Mouse (Mus musculus): ENCODE results near the gene Cpne4. TPM values are rescaled to one million over a fixed set of nuclear protein-coding genes. Genes with fewer than 3 reads are reported as not detected.

The Cpne4 gene
- polyA plus RNA-seq, 2 experiments = 0.19 to 0.22 TPM

- no peak overlapping the region for H3K9ac ChIP-seq (ENCODE audit: low read depth, low read length, severe bottlenecking)
- H3K36me3 ChIP-seq (ENCODE audit: control insufficient read depth, insufficient read depth, low read length) = no peaks in the 10 kb centered on the region
- H3K4me3 ChIP-seq (replicated peaks; ENCODE audit: low read length) = no peak overlapping the region
- no peak for ATAC-seq (ENCODE audit: low FRiP score, low read depth)
- WGBS = 55% methylated on average over 1 of the region's 1 CpGs
- no peak overlapping the region for H3K27ac ChIP-seq (replicated peaks; ENCODE audit: low read depth, low read length)
- no peaks in the 10 kb centered on the region for H3K27me3 ChIP-seq (ENCODE audit: control insufficient read depth, insufficient read depth, low read length)
- no peaks in the 10 kb centered on the region for H3K4me1 ChIP-seq (ENCODE audit: control insufficient read depth, insufficient read depth, low read length)
- no peak overlapping the region for H3K4me2 ChIP-seq (replicated peaks; ENCODE audit: low read depth, low read length, severe bottlenecking)
- DNase-seq (ENCODE audit: low spot score) = no peak
- no peak for TF ChIP-seq POLR2A (IDR thresholded peaks at IDR 0.05; ENCODE audit: borderline replicate concordance, extremely low read depth, insufficient read depth, insufficient read length)
- no peaks in the 10 kb centered on the region for H3K9me3 ChIP-seq (ENCODE audit: control insufficient read depth, low read length)
Measured at GRCm38 (mm10) chr9:104837931-104838330, 290.8 kb downstream of the Cpne4 start.

DNA sequence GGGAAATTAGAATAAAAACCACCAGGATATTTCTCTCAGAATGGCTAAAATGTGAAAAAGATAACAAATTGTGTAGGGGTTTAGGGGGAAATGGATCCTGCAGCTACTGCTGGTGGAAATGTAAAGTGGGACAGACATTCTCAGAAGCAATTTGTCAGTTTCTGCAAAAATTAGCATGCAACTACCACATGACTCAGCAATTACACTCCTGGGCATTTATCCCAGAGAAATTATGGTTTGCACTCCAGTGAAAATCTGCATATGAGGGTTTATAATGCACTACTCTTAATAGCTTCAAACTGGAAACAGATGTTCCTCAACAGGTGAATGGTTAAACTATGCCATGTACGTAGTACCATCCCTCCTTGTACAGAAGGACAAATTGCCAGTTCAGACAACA lies 294.2 kb downstream of the Cpne4 start:
- H3K9me3 ChIP-seq (ENCODE audit: control insufficient read depth, low read length) = no peaks in the 10 kb centered on the region
- H3K4me1 ChIP-seq (ENCODE audit: control insufficient read depth, insufficient read depth, low read length) = no peaks in the 10 kb centered on the region
- ATAC-seq (ENCODE audit: low FRiP score, low read depth) = no peak
- H3K4me2 ChIP-seq (replicated peaks; ENCODE audit: low read depth, low read length, severe bottlenecking) = no peak overlapping the region
- 33% methylated on average over 1 of the region's 1 CpGs for whole genome bisulfite sequencing
- TF ChIP-seq POLR2A (IDR thresholded peaks at IDR 0.05; ENCODE audit: borderline replicate concordance, extremely low read depth, insufficient read depth, insufficient read length) = no peak
- no peak for DNase-seq (ENCODE audit: low spot score)
- H3K27ac ChIP-seq (replicated peaks; ENCODE audit: low read depth, low read length) = no peak overlapping the region
- no peak overlapping the region for H3K9ac ChIP-seq (ENCODE audit: low read depth, low read length, severe bottlenecking)
- no peak overlapping the region for H3K4me3 ChIP-seq (replicated peaks; ENCODE audit: low read length)
- H3K36me3 ChIP-seq (ENCODE audit: control insufficient read depth, insufficient read depth, low read length) = no peaks in the 10 kb centered on the region
- no peaks in the 10 kb centered on the region for H3K27me3 ChIP-seq (ENCODE audit: control insufficient read depth, insufficient read depth, low read length)

GRCm38 (mm10) chr9:104845226-104845930 lies 298.3 kb downstream of the Cpne4 start:
- DNase-seq (ENCODE audit: low spot score) = no peak
- H3K4me3 ChIP-seq (replicated peaks; ENCODE audit: low read length) = no peak overlapping the region
- 52% methylated on average over 2 of the region's 2 CpGs for WGBS
- no peak overlapping the region for H3K4me2 ChIP-seq (replicated peaks; ENCODE audit: low read depth, low read length, severe bottlenecking)
- H3K27ac ChIP-seq (replicated peaks; ENCODE audit: low read depth, low read length) = no peak overlapping the region
- no peaks in the 10 kb centered on the region for H3K27me3 ChIP-seq (ENCODE audit: control insufficient read depth, insufficient read depth, low read length)
- no peak for TF ChIP-seq POLR2A (IDR thresholded peaks at IDR 0.05; ENCODE audit: borderline replicate concordance, extremely low read depth, insufficient read depth, insufficient read length)
- H3K36me3 ChIP-seq (ENCODE audit: control insufficient read depth, insufficient read depth, low read length) = no peaks in the 10 kb centered on the region
- no peaks in the 10 kb centered on the region for H3K9me3 ChIP-seq (ENCODE audit: control insufficient read depth, low read length)
- ATAC-seq (ENCODE audit: low FRiP score, low read depth) = no peak
- H3K4me1 ChIP-seq (ENCODE audit: control insufficient read depth, insufficient read depth, low read length) = no peaks in the 10 kb centered on the region
- no peak overlapping the region for H3K9ac ChIP-seq (ENCODE audit: low read depth, low read length, severe bottlenecking)

DNA sequence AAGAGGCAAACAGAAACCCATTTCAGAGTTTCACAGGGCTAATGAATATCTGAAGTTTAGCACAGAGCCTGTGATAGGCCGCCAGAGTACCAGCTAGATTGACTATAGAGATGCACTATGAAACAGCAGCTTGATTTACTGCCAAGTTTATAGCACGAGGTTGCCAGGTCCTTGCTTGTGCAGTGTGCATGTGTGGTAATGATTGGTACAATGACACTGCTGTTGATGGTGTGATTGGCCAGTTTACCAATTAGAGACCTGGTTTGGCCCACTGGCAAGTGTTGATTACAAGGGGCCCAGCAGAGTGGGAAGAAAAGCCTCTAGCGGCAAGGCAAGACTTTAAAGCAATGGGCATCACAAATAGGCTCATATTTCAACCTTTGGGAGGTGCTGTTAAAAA lies 306.6 kb downstream of the Cpne4 start:
- Histone ChIP-seq H3K36me3 (ENCODE audit: control insufficient read depth, insufficient read depth, low read length) (no peaks in the 10 kb centered on the region), H3K4me3 (replicated peaks; ENCODE audit: low read length) (no peak overlapping the region), H3K9ac (ENCODE audit: low read depth, low read length, severe bottlenecking) (no peak overlapping the region), H3K27ac (replicated peaks; ENCODE audit: low read depth, low read length) (no peak overlapping the region), H3K4me1 (ENCODE audit: control insufficient read depth, insufficient read depth, low read length) (peaks cover 7% of the 10 kb centered on the region), H3K27me3 (ENCODE audit: control insufficient read depth, insufficient read depth, low read length) (no peaks in the 10 kb centered on the region), H3K9me3 (ENCODE audit: control insufficient read depth, low read length) (no peaks in the 10 kb centered on the region), H3K4me2 (replicated peaks; ENCODE audit: low read depth, low read length, severe bottlenecking) (no peak overlapping the region)
- DNase-seq (ENCODE audit: low spot score) (no peak), ATAC-seq (ENCODE audit: low FRiP score, low read depth) (no peak)
- WGBS = 22% methylated on average over 3 of the region's 3 CpGs
- TF ChIP-seq POLR2A (IDR thresholded peaks at IDR 0.05; ENCODE audit: borderline replicate concordance, extremely low read depth, insufficient read depth, insufficient read length) = no peak

DNA sequence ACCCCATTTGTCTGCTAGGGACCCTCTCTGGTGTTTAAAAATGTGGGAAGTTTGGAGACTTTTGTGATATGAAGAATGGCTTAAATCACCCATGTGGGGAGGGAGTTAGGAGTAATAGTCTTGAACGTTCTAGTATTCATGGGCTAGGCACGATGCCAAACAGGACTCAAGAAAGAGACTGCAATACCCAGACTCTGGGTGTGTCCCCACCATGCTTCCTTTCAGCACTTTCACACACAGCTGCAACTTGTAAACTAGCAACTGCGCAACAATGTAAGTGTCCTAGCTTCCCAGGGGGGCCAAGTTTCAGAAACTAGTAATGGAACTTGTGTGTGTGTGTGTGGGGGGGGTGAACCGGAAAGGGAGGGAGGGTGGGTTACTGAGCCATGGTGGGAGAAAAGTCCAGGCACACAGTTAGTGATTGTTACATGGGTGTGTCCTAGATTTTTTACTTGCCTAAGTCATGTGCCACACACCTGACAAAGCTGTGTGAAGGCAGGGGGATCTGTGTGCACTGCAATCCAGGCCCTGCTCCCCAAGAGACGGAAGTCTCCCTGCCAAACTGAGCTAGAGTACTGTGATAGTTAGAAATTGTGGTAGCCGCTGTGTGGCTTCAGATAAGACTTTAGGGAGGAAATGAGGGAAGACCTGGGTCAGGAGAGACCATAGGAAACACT lies 307.3 kb downstream of the Cpne4 start:
- ATAC-seq (ENCODE audit: low FRiP score, low read depth) = peak; percentile 62

More for the DNA sequence above, 307.3 kb downstream of the Cpne4 start:
- Histone ChIP-seq H3K4me3 (replicated peaks; ENCODE audit: low read length) (no peak overlapping the region), H3K9me3 (ENCODE audit: control insufficient read depth, low read length) (no peaks in the 10 kb centered on the region), H3K4me2 (replicated peaks; ENCODE audit: low read depth, low read length, severe bottlenecking) (no peak overlapping the region), H3K4me1 (ENCODE audit: control insufficient read depth, insufficient read depth, low read length) (peaks cover 7% of the 10 kb centered on the region), H3K36me3 (ENCODE audit: control insufficient read depth, insufficient read depth, low read length) (no peaks in the 10 kb centered on the region), H3K27ac (replicated peaks; ENCODE audit: low read depth, low read length) (no peak overlapping the region), H3K9ac (ENCODE audit: low read depth, low read length, severe bottlenecking) (no peak overlapping the region), H3K27me3 (ENCODE audit: control insufficient read depth, insufficient read depth, low read length) (no peaks in the 10 kb centered on the region)
- DNase-seq (ENCODE audit: low spot score) = no peak
- no peak for TF ChIP-seq POLR2A (IDR thresholded peaks at IDR 0.05; ENCODE audit: borderline replicate concordance, extremely low read depth, insufficient read depth, insufficient read length)
- WGBS = 43% methylated on average over 6 of the region's 6 CpGs
